In genomic region chr17:24489265-24490030, GRCm38 (mm10) we compare ENCODE assay signal across 8 mouse cellular contexts. TPM values are rescaled to one million over a fixed set of nuclear protein-coding genes. Genes with fewer than 3 reads are reported as not detected.
DNase-seq lines count a peak whose midpoint lies in the region; ATAC-seq and TF ChIP-seq lines count a peak whose summit lies in the region.

No protein-coding gene starts in this region.

- peak overlapping the region; percentile 71 for H3K9ac ChIP-seq in heart, embryonic 14.5 days (ENCODE audit: low read length)
- peak overlapping the region; percentile 78; the same call in 1 of the 2 replicates for H3K9ac ChIP-seq in ES-E14 (ENCODE audit: insufficient read depth, low read depth, low read length, poor library complexity, severe bottlenecking)
- peak overlapping the region; percentile 87 for H3K9ac ChIP-seq in forebrain, embryonic 11.5 days (ENCODE audit: low read length)
- no peak overlapping the region for H3K9ac ChIP-seq in liver, embryonic 14.5 days (replicated peaks)

- no peaks in the 10 kb centered on the region for H3K9me3 ChIP-seq in heart, embryonic 14.5 days (ENCODE audit: control insufficient read depth, low read length)
- H3K9me3 ChIP-seq in ES-E14 (ENCODE audit: control insufficient read depth, insufficient read depth, low read depth, low read length) = no peaks in the 10 kb centered on the region
- no peaks in the 10 kb centered on the region for H3K9me3 ChIP-seq in forebrain, embryonic 11.5 days (ENCODE audit: control insufficient read depth, low read length)
- H3K9me3 ChIP-seq in liver, embryonic 14.5 days (ENCODE audit: control insufficient read depth, low read length) = no peaks in the 10 kb centered on the region

- intact Hi-C loops in heart, postnatal 14 days (cut with DNase I) = loop anchor here (5.0 kb wide), 2 partner anchors 138 to 173 kb away; no protein-coding TSS in a partner anchor

- in situ Hi-C loops in ES-E14 (cut with MboI; ENCODE audit: low sequenced_read_pairs in 2 of 2, unreplicated experiment in 2 of 2) = no loop called here

- 25% methylated on average over 19 of the region's 19 CpGs for WGBS in heart, embryonic 14.5 days
- 21% methylated on average over 19 of the region's 19 CpGs for WGBS in forebrain, embryonic 11.5 days
- WGBS in liver, embryonic 14.5 days (ENCODE audit: insufficient replicate concordance) = 24% methylated on average over 19 of the region's 19 CpGs

- no peak for TF ChIP-seq CTCF in liver, embryonic 14.5 days (IDR thresholded peaks at IDR 0.05; ENCODE audit: low read depth)

- H3K4me1 ChIP-seq in heart, embryonic 14.5 days (ENCODE audit: control insufficient read depth in 2 of 2, insufficient read depth in 2 of 2, low read length in 2 of 2) = peaks cover 7 to 17% of the 10 kb centered on the region in 2 experiments; a peak in 3 of 4 replicates
- H3K4me1 ChIP-seq in ES-E14 (ENCODE audit: control insufficient read depth in 2 of 2, insufficient read depth in 2 of 2, low read length in 2 of 2, poor library complexity in 1 of 2) = peaks cover 4 to 9% of the 10 kb centered on the region in 2 experiments; a peak in 3 of 4 replicates
- peaks cover 9% of the 10 kb centered on the region for H3K4me1 ChIP-seq in forebrain, embryonic 11.5 days (replicated peaks; ENCODE audit: control insufficient read depth, insufficient read depth, low read length)
- no peaks in the 10 kb centered on the region for H3K4me1 ChIP-seq in liver, embryonic 14.5 days (replicated peaks; ENCODE audit: control insufficient read depth in 2 of 2, insufficient read depth in 2 of 2, low read length in 1 of 2)

- H3K36me3 ChIP-seq in heart, embryonic 14.5 days (ENCODE audit: control insufficient read depth, insufficient read depth, low read length) = no peaks in the 10 kb centered on the region
- H3K36me3 ChIP-seq in ES-E14 (ENCODE audit: control insufficient read depth, insufficient read depth, low read length, poor library complexity, severe bottlenecking) = no peaks in the 10 kb centered on the region
- H3K36me3 ChIP-seq in forebrain, embryonic 11.5 days (ENCODE audit: control insufficient read depth, insufficient read depth, low read length) = no peaks in the 10 kb centered on the region
- H3K36me3 ChIP-seq in liver, embryonic 14.5 days (replicated peaks; ENCODE audit: control insufficient read depth, insufficient read depth, low read depth) = no peaks in the 10 kb centered on the region

- peak overlapping the region; percentile 52 to 55 for H3K4me3 ChIP-seq in heart, embryonic 14.5 days (ENCODE audit: control insufficient read depth in 1 of 2, insufficient read depth in 1 of 2, low read depth in 1 of 2, low read length in 2 of 2)
- H3K4me3 ChIP-seq in ES-E14 (ENCODE audit: insufficient read depth in 1 of 2, low read depth in 1 of 2, low read length in 2 of 2, poor library complexity in 1 of 2, severe bottlenecking in 1 of 2) = peak overlapping the region; percentile 87 to 92; a peak in 3 of 4 replicates
- peak overlapping the region; percentile 85 for H3K4me3 ChIP-seq in forebrain, embryonic 11.5 days (ENCODE audit: low read depth, low read length)
- H3K4me3 ChIP-seq in liver, embryonic 14.5 days (ENCODE audit: insufficient read depth in 1 of 2, low read depth in 2 of 2, low read length in 2 of 2) = peak overlapping the region in 1 of 2 experiments; percentile 40; a peak in 1 of 4 replicates

- peaks cover 41% of the 10 kb centered on the region for H3K27me3 ChIP-seq in heart, embryonic 14.5 days (ENCODE audit: control insufficient read depth, insufficient read depth, low read length)
- no peaks in the 10 kb centered on the region; the same call in 1 of the 2 replicates for H3K27me3 ChIP-seq in forebrain, embryonic 11.5 days (ENCODE audit: control insufficient read depth, insufficient read depth, low read length)
- peaks cover 44% of the 10 kb centered on the region for H3K27me3 ChIP-seq in liver, embryonic 14.5 days (ENCODE audit: control insufficient read depth, insufficient read depth, low read length)

- H3K27ac ChIP-seq in heart, embryonic 14.5 days (replicated peaks in 1 of 2; ENCODE audit: control insufficient read depth in 1 of 2, insufficient read depth in 1 of 2, low read depth in 2 of 2, low read length in 2 of 2) = no peak overlapping the region
- H3K27ac ChIP-seq in ES-E14 (ENCODE audit: insufficient read depth, low read depth, low read length, poor library complexity, severe bottlenecking) = no peak overlapping the region
- H3K27ac ChIP-seq in forebrain, embryonic 11.5 days (ENCODE audit: low read depth, low read length) = peak overlapping the region; percentile 57; the same call in 1 of the 2 replicates
- no peak overlapping the region for H3K27ac ChIP-seq in liver, embryonic 14.5 days

- H3K4me2 ChIP-seq in heart, embryonic 14.5 days (ENCODE audit: low read length) = peak overlapping the region; percentile 98
- peak overlapping the region; percentile 92 for H3K4me2 ChIP-seq in forebrain, embryonic 11.5 days (ENCODE audit: low read depth, low read length, severe bottlenecking)
- H3K4me2 ChIP-seq in liver, embryonic 14.5 days (ENCODE audit: low read depth) = peak overlapping the region; percentile 51

- no peak for DNase-seq in heart, postnatal 14 days
- DNase-seq in ES-E14 (ENCODE audit: low read depth, low spot score) = no peak
- DNase-seq in forebrain, embryonic 11.5 days (ENCODE audit: low spot score) = peak; percentile 56
- no peak for DNase-seq in liver, embryonic 14.5 days (ENCODE audit: low read depth in 3 of 3, low spot score in 3 of 3)
- DNase-seq in gastrocnemius, adult 18-20 months (ENCODE audit: low spot score) = no peak
- DNase-seq in natural killer cell, adult 2 months (ENCODE audit: low spot score in 2 of 2) = no peak

- no peak for ATAC-seq in heart, embryonic 14.5 days (ENCODE audit: insufficient number of reproducible peaks, insufficient read depth, low FRiP score, low read depth)
- peak; percentile 34 for ATAC-seq in forebrain, embryonic 11.5 days (replicated peaks; ENCODE audit: low FRiP score)
- ATAC-seq in liver, embryonic 14.5 days (ENCODE audit: insufficient read depth) = no peak
- no peak for ATAC-seq in erythroblast, adult 5-6 weeks (replicated peaks; ENCODE audit: low FRiP score, poor library complexity, severe bottlenecking)

- TF ChIP-seq EP300 in liver, embryonic 14.5 days (IDR thresholded peaks at IDR 0.05; ENCODE audit: low read depth) = no peak

RNA-seq across cellular contexts. Expression of gene Caskin1, which starts 1.0 kb away (rescaled TPM):
- 0.26 and 0.62 TPM in 2 replicates for polyA plus RNA-seq in heart, embryonic 14.5 days (2014; fragmentation: Nextera tagmentation; extraction: Ambion mirVana)
- under 1 TPM; 0.10 to 0.43 TPM for total RNA-seq in heart, postnatal 14 days (2021)
- 1.8 and 2.0 TPM in 2 replicates for total RNA-seq in ES-E14 (2012; rRNA removed)
- 8.0 and 9.3 TPM in 2 replicates for polyA plus RNA-seq in forebrain, embryonic 11.5 days (2014; fragmentation: Nextera tagmentation; extraction: Ambion mirVana)
- polyA plus RNA-seq in liver, embryonic 14.5 days (2012; rRNA removed) = 0.09 and 0.11 TPM in 2 replicates
- polyA plus RNA-seq in liver, embryonic 14.5 days (2014; fragmentation: Nextera tagmentation; extraction: Ambion mirVana) = 0.08 TPM in 2 replicates
- total RNA-seq in gastrocnemius, adult 18-20 months (2021) = under 1 TPM; 0.09 to 0.17 TPM
- not detected in 2 replicates for total RNA-seq in erythroblast, adult 5-6 weeks (2015; ENCODE audit: low replicate concordance)
- not detected in 2 replicates for total RNA-seq in erythroblast, adult 5-6 weeks (2017; ENCODE audit: low replicate concordance)

RNA-seq across cellular contexts. Expression of gene Mlst8, which starts 10.6 kb away (rescaled TPM):
- polyA plus RNA-seq in heart, embryonic 14.5 days (2014; fragmentation: Nextera tagmentation; extraction: Ambion mirVana) = 15.2 and 17.5 TPM in 2 replicates
- 10 to 100 TPM in 1 of 2 experiments, 1 to 10 TPM in 1; 10.0 to 10.8 TPM for total RNA-seq in heart, postnatal 14 days (2021)
- 24.2 and 32.8 TPM in 2 replicates for total RNA-seq in ES-E14 (2012; rRNA removed)
- polyA plus RNA-seq in forebrain, embryonic 11.5 days (2014; fragmentation: Nextera tagmentation; extraction: Ambion mirVana) = 33.8 and 34.0 TPM in 2 replicates
- polyA plus RNA-seq in liver, embryonic 14.5 days (2012; rRNA removed) = 13.5 and 18.5 TPM in 2 replicates
- polyA plus RNA-seq in liver, embryonic 14.5 days (2014; fragmentation: Nextera tagmentation; extraction: Ambion mirVana) = 9.6 and 11.2 TPM in 2 replicates
- total RNA-seq in gastrocnemius, adult 18-20 months (2021) = 10 to 100 TPM in 1 of 2 experiments, 1 to 10 TPM in 1; 9.9 to 11.1 TPM
- total RNA-seq in erythroblast, adult 5-6 weeks (2015; ENCODE audit: low replicate concordance) = 5.9 and 15.8 TPM in 2 replicates
- 5.5 and 8.2 TPM in 2 replicates for total RNA-seq in erythroblast, adult 5-6 weeks (2017; ENCODE audit: low replicate concordance)

RNA-seq across cellular contexts. Expression of gene Bricd5, which starts 15.8 kb away (rescaled TPM):
- not detected in 2 replicates for polyA plus RNA-seq in heart, embryonic 14.5 days (2014; fragmentation: Nextera tagmentation; extraction: Ambion mirVana)
- under 1 TPM in 1 of 2 experiments, not detected in 1; 0.38 TPM for total RNA-seq in heart, postnatal 14 days (2021)
- 1.2 and 1.4 TPM in 2 replicates for total RNA-seq in ES-E14 (2012; rRNA removed)
- polyA plus RNA-seq in forebrain, embryonic 11.5 days (2014; fragmentation: Nextera tagmentation; extraction: Ambion mirVana) = 0.41 and 0.44 TPM in 2 replicates
- polyA plus RNA-seq in liver, embryonic 14.5 days (2012; rRNA removed) = 0.29 and 0.30 TPM in 2 replicates
- 0.23 TPM in 1 of 2 replicates, not detected in the other for polyA plus RNA-seq in liver, embryonic 14.5 days (2014; fragmentation: Nextera tagmentation; extraction: Ambion mirVana)
- total RNA-seq in gastrocnemius, adult 18-20 months (2021) = under 1 TPM in 1 of 2 experiments, not detected in 1; 0.31 TPM
- 1.7 TPM in 1 of 2 replicates, not detected in the other for total RNA-seq in erythroblast, adult 5-6 weeks (2015; ENCODE audit: low replicate concordance)
- 1.1 TPM in 1 of 2 replicates, not detected in the other for total RNA-seq in erythroblast, adult 5-6 weeks (2017; ENCODE audit: low replicate concordance)

RNA-seq across cellular contexts. Expression of gene Pgp, which starts 19.3 kb away (rescaled TPM):
- 65.7 and 66.6 TPM in 2 replicates for polyA plus RNA-seq in heart, embryonic 14.5 days (2014; fragmentation: Nextera tagmentation; extraction: Ambion mirVana)
- 10 to 100 TPM; 43.2 to 43.4 TPM for total RNA-seq in heart, postnatal 14 days (2021)
- 12.8 and 16.6 TPM in 2 replicates for total RNA-seq in ES-E14 (2012; rRNA removed)
- 72.1 and 73.4 TPM in 2 replicates for polyA plus RNA-seq in forebrain, embryonic 11.5 days (2014; fragmentation: Nextera tagmentation; extraction: Ambion mirVana)
- polyA plus RNA-seq in liver, embryonic 14.5 days (2012; rRNA removed) = 37.9 and 38.2 TPM in 2 replicates
- 70.4 and 76.7 TPM in 2 replicates for polyA plus RNA-seq in liver, embryonic 14.5 days (2014; fragmentation: Nextera tagmentation; extraction: Ambion mirVana)
- 10 to 100 TPM; 47.6 to 52.1 TPM for total RNA-seq in gastrocnemius, adult 18-20 months (2021)
- total RNA-seq in erythroblast, adult 5-6 weeks (2015; ENCODE audit: low replicate concordance) = 14.2 and 20.2 TPM in 2 replicates
- 6.1 and 8.1 TPM in 2 replicates for total RNA-seq in erythroblast, adult 5-6 weeks (2017; ENCODE audit: low replicate concordance)

RNA-seq across cellular contexts. Expression of gene E4f1, which starts 19.3 kb away (rescaled TPM):
- 16.0 and 17.6 TPM in 2 replicates for polyA plus RNA-seq in heart, embryonic 14.5 days (2014; fragmentation: Nextera tagmentation; extraction: Ambion mirVana)
- 10 to 100 TPM; 13.6 to 16.2 TPM for total RNA-seq in heart, postnatal 14 days (2021)
- 23.4 and 38.2 TPM in 2 replicates for total RNA-seq in ES-E14 (2012; rRNA removed)
- polyA plus RNA-seq in forebrain, embryonic 11.5 days (2014; fragmentation: Nextera tagmentation; extraction: Ambion mirVana) = 28.8 and 31.4 TPM in 2 replicates
- 17.1 and 19.9 TPM in 2 replicates for polyA plus RNA-seq in liver, embryonic 14.5 days (2012; rRNA removed)
- polyA plus RNA-seq in liver, embryonic 14.5 days (2014; fragmentation: Nextera tagmentation; extraction: Ambion mirVana) = 4.5 and 5.0 TPM in 2 replicates
- 10 to 100 TPM; 10.8 TPM for total RNA-seq in gastrocnemius, adult 18-20 months (2021)
- total RNA-seq in erythroblast, adult 5-6 weeks (2015; ENCODE audit: low replicate concordance) = 15.0 and 20.9 TPM in 2 replicates
- total RNA-seq in erythroblast, adult 5-6 weeks (2017; ENCODE audit: low replicate concordance) = 13.4 and 14.1 TPM in 2 replicates
